ENCODE assay signal across 8 mouse cellular contexts in genomic region chr1:186550265-186550885, GRCm38 (mm10).
DNase-seq lines count a peak whose midpoint lies in the region; ATAC-seq and TF ChIP-seq lines count a peak whose summit lies in the region.

No protein-coding gene starts in this region.

- TF ChIP-seq POLR2A in kidney, adult 2 months (IDR thresholded peaks at IDR 0.05; ENCODE audit: low read depth, low read length): no peak

- no peak for DNase-seq in kidney, adult 2 months
- DNase-seq in kidney, adult 11 months: no peak
- peak; percentile 51 for DNase-seq in ES-CJ7 (ENCODE audit: low read depth, low spot score)
- DNase-seq in adrenal gland, postnatal 36 days: peak; percentile 71 to 72
- DNase-seq in kidney, postnatal 14 days: peak; percentile 12
- DNase-seq in spleen, postnatal 14 days (ENCODE audit: low spot score in 2 of 2): no peak
- DNase-seq in embryo, embryonic 10 days (ENCODE audit: low spot score): no peak

- H3K4me2 ChIP-seq in midbrain, embryonic 15.5 days: no peak overlapping the region

- TF ChIP-seq CTCF in kidney, adult 2 months (conservative IDR thresholded peaks at IDR 0.05; ENCODE audit: insufficient read depth, insufficient read length, low read depth, low read length): peak; percentile 32; the same call in 1 of the 2 replicates

- H3K4me1 ChIP-seq in kidney, adult 2 months (ENCODE audit: control insufficient read depth, insufficient read depth, low read length): no peaks in the 10 kb centered on the region
- no peaks in the 10 kb centered on the region for H3K4me1 ChIP-seq in midbrain, embryonic 15.5 days

- H3K4me3 ChIP-seq in kidney, adult 2 months (ENCODE audit: insufficient read depth, low read depth, low read length): no peak overlapping the region
- H3K4me3 ChIP-seq in midbrain, embryonic 15.5 days: no peak overlapping the region

- 65% methylated on average over 7 of the region's 7 CpGs for WGBS in kidney, adult 2 months
- 83% methylated on average over 7 of the region's 7 CpGs for WGBS in midbrain, embryonic 15.5 days

- H3K27ac ChIP-seq in kidney, adult 2 months (ENCODE audit: insufficient read depth, low read depth, low read length): no peak overlapping the region
- no peak overlapping the region for H3K27ac ChIP-seq in midbrain, embryonic 15.5 days

- no peaks in the 10 kb centered on the region for H3K27me3 ChIP-seq in kidney, adult 2 months (replicated peaks; ENCODE audit: control insufficient read depth, insufficient read depth, low read length)
- no peaks in the 10 kb centered on the region for H3K27me3 ChIP-seq in midbrain, embryonic 15.5 days (replicated peaks)

- no peaks in the 10 kb centered on the region for H3K9me3 ChIP-seq in midbrain, embryonic 15.5 days

- ATAC-seq in midbrain, embryonic 15.5 days (replicated peaks): no peak

- no peak overlapping the region for H3K9ac ChIP-seq in midbrain, embryonic 15.5 days

- H3K36me3 ChIP-seq in kidney, adult 2 months (ENCODE audit: control insufficient read depth, insufficient read depth, low read length): no peaks in the 10 kb centered on the region
- H3K36me3 ChIP-seq in midbrain, embryonic 15.5 days (replicated peaks): no peaks in the 10 kb centered on the region

Comparison
In these comparisons a context has a peak if more than half of its experiments do, and no peak if none do; other contexts are left out.
1. DNase-seq: peak in ES-CJ7 (single experiment), adrenal gland, postnatal 36 days (2 of 2) and kidney, postnatal 14 days (single experiment); none in kidney, adult 2 months (single experiment), kidney, adult 11 months (single experiment), spleen, postnatal 14 days (0 of 2) and embryo, embryonic 10 days (single experiment).